Mouse (Mus musculus): ENCODE results near the gene Ube2d3. TPM values are rescaled to one million over a fixed set of nuclear protein-coding genes. Genes with fewer than 3 reads are reported as not detected.

The Ube2d3 gene
- total and polyA plus RNA-seq, 3 experiments: 590 to 1,803 (median 1,178) TPM

DNA sequence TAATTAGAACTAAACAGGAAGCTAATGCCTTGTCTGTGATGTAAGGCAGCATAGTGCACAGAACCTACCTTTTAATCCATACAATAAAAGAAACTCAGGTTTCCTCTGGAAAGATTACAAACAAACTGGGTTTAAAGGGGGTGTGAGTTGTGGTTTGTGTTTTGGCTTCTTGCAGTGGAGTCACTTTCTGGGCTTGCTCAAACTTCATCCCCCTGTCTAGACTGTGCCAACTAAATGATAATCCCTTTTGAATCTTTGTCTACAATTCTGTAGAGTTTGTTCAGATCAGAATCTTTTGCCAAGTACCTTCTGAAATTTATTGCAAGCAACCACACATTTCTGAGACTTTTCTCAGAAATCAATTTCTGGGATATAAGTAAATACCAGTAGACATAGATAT lies 7.0 kb downstream of the Ube2d3 start:
- peak; percentile 58; the same call in 1 of the 2 replicates for TF ChIP-seq CHD1 (IDR thresholded peaks at IDR 0.05; ENCODE audit: low read depth, low read length)
- 0 out of 2 replicates have a peak, but pooled peaks have one; percentile 33 for TF ChIP-seq MAZ (IDR thresholded peaks at IDR 0.05; ENCODE audit: low read depth, low read length)
- peak; percentile 49; the same call in 1 of the 2 replicates for TF ChIP-seq ZMIZ1 (IDR thresholded peaks at IDR 0.05; ENCODE audit: low read depth, low read length)
- no peak for TF ChIP-seq USF2 (conservative IDR thresholded peaks at IDR 0.05; ENCODE audit: low read depth, low read length)
- no peak for TF ChIP-seq PAX5 (IDR thresholded peaks at IDR 0.05; ENCODE audit: low read length)
- 0 out of 2 replicates have a peak, but pooled peaks have one; percentile 18 for TF ChIP-seq MYC (IDR thresholded peaks at IDR 0.05; ENCODE audit: low read depth, low read length)
- 0 out of 2 replicates have a peak, but pooled peaks have one; percentile 35 for TF ChIP-seq E2F4 (IDR thresholded peaks at IDR 0.05; ENCODE audit: insufficient replicate concordance, low read depth, low read length)
- 0 out of 2 replicates have a peak, but pooled peaks have one; percentile 26 for TF ChIP-seq MEF2A (IDR thresholded peaks at IDR 0.05; ENCODE audit: borderline replicate concordance, low read depth, low read length)
- TF ChIP-seq USF1 (IDR thresholded peaks at IDR 0.05; ENCODE audit: low read depth, low read length): no peak
- TF ChIP-seq POLR2AphosphoS2 (IDR thresholded peaks at IDR 0.05; ENCODE audit: low read depth, low read length): peak; percentile 13; the same call in 1 of the 2 replicates
- TF ChIP-seq ETS1 (conservative IDR thresholded peaks at IDR 0.05; ENCODE audit: low read depth, low read length): no peak
- H3K27me3 ChIP-seq (replicated peaks): no peaks in the 10 kb centered on the region
- H3K9ac ChIP-seq (ENCODE audit: insufficient read depth, low read depth): no peak overlapping the region
- in situ Hi-C loops (cut with MboI; ENCODE audit: low pct_ligation_motif_present, low pct_unique_long_range_greater_than_20kb, low sequenced_read_pairs): no loop called here
- H3K36me3 ChIP-seq (replicated peaks in 1 of 2; ENCODE audit: control insufficient read depth in 1 of 2, insufficient read depth in 1 of 2, low read length in 1 of 2): peaks cover 15 to 91% of the 10 kb centered on the region in 2 experiments
- dilution Hi-C loops (cut with MboI; ENCODE audit: extremely low pct_ligation_motif_present, extremely low pct_unique_long_range_greater_than_20kb, low sequenced_read_pairs): no loop called here
- no peaks in the 10 kb centered on the region for H3K9me3 ChIP-seq (replicated peaks; ENCODE audit: low read length)
- H3K4me2 ChIP-seq (ENCODE audit: insufficient read depth, low read depth, poor library complexity, severe bottlenecking): peak overlapping the region; percentile 38; the same call in 1 of the 2 replicates
- H3K79me2 ChIP-seq (replicated peaks; ENCODE audit: control insufficient read depth, extremely low read depth, insufficient read depth, poor library complexity, severe bottlenecking): peaks cover 71% of the 10 kb centered on the region
- no peak overlapping the region for H3K27ac ChIP-seq (ENCODE audit: insufficient read depth, low read depth)
- no peak overlapping the region for H3K4me3 ChIP-seq (replicated peaks in 1 of 3; ENCODE audit: low read depth in 2 of 3, low read length in 2 of 3, poor library complexity in 1 of 3)
- H3K4me1 ChIP-seq (ENCODE audit: control insufficient read depth in 1 of 2, insufficient read depth in 2 of 2): peaks cover 0 to 75% of the 10 kb centered on the region in 2 experiments; a peak in 2 of 4 replicates
- DNase-seq (ENCODE audit: extremely low read depth): no peak

DNA sequence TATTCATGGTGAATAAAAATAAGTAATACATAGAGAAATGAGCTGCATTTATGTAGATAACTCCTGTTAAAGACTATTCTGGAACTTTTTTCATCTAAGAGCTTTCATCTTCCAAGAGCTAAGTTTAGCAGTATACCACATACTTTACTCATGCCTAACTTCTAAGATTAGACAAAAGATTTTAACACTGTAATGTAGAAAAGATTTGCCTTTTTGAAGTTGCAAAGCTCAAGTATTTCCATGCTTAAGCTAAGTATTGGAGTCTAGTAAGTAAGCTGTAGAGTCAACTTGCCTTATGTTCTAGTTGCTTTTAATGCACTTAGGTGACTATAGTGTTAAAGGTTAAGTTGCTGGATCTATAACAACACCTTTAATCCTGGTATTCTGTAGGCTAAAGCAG lies 21.0 kb downstream of the Ube2d3 start:
- no peak overlapping the region for H3K4me3 ChIP-seq (replicated peaks in 1 of 3; ENCODE audit: low read depth in 2 of 3, low read length in 2 of 3, poor library complexity in 1 of 3)
- no peaks in the 10 kb centered on the region for H3K27me3 ChIP-seq (replicated peaks)
- H3K79me2 ChIP-seq (replicated peaks; ENCODE audit: control insufficient read depth, extremely low read depth, insufficient read depth, poor library complexity, severe bottlenecking): peaks cover 48% of the 10 kb centered on the region
- in situ Hi-C loops (cut with MboI; ENCODE audit: low pct_ligation_motif_present, low pct_unique_long_range_greater_than_20kb, low sequenced_read_pairs): no loop called here
- no peak overlapping the region for H3K4me2 ChIP-seq (ENCODE audit: insufficient read depth, low read depth, poor library complexity, severe bottlenecking)
- H3K9ac ChIP-seq (ENCODE audit: insufficient read depth, low read depth): no peak overlapping the region
- DNase-seq (ENCODE audit: extremely low read depth): no peak
- dilution Hi-C loops (cut with MboI; ENCODE audit: extremely low pct_ligation_motif_present, extremely low pct_unique_long_range_greater_than_20kb, low sequenced_read_pairs): no loop called here
- peaks cover 0 to 19% of the 10 kb centered on the region in 2 experiments; a peak in 1 of 4 replicates for H3K4me1 ChIP-seq (ENCODE audit: control insufficient read depth in 1 of 2, insufficient read depth in 2 of 2)
- peaks cover 51 to 96% of the 10 kb centered on the region in 2 experiments for H3K36me3 ChIP-seq (replicated peaks in 1 of 2; ENCODE audit: control insufficient read depth in 1 of 2, insufficient read depth in 1 of 2, low read length in 1 of 2)
- no peaks in the 10 kb centered on the region for H3K9me3 ChIP-seq (replicated peaks; ENCODE audit: low read length)
- TF ChIP-seq BHLHE40 (IDR thresholded peaks at IDR 0.05; ENCODE audit: low read depth, low read length): no peak
- no peak for TF ChIP-seq CHD2 (IDR thresholded peaks at IDR 0.05; ENCODE audit: low read length)
- TF ChIP-seq POLR2AphosphoS2 (IDR thresholded peaks at IDR 0.05; ENCODE audit: low read depth, low read length): peak; percentile 51; the same call in 1 of the 2 replicates
- no peak for TF ChIP-seq MAZ (IDR thresholded peaks at IDR 0.05; ENCODE audit: low read depth, low read length)
- H3K27ac ChIP-seq (ENCODE audit: insufficient read depth, low read depth): no peak overlapping the region
